Mouse (Mus musculus): ENCODE measurements around the gene Uchl5.

The Uchl5 gene

DNA sequence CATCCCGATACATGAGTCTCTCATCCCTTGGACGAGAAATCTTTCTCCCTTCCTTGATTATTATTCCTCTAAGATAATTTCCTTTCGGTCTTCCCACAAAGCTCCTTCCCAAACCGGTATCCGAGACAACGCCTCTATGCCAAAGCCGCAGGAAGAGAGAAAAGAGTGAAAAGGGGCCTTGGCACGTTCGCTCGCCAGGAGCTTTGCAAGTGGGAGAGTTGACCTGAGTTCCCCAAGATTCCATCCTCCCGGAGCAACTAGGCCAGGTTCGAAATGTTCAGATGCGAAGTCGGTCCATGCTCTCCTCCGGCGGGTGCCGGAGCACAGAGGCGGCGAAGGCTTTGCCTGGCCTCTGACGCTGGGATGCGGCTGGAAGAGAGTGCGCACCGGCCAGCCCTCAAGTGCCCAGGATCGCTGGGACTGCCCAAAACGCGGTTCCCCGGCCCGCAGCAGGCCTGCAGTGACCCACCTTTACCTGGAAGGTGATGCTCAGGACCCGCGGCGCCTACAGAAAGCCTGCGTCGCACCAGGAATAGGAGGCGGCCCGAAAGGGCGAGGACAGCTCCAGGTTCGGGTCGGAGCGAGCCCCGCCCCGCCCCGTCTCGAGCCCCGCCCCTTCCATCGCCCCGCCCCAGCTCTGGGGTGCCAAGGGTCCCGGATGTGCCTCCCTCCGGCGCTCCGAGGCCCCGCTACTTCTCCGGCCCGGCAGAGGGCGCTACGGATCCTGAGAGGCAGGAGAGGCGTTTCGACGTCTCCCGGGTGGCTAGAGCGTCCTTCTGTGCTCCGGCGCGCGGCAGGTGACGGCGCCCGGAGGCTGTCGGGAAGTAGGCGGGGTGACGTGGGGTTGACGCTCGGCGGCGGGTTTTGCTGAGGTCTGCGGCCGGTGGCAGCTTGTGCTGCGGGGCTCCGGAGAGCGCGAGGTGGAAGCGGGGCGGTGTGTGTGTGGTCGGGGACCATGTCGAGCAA, at the start of gene Uchl5, which contains the start of gene Trove2:
Gene Uchl5, plus strand, starts transcription at position 827 of the 966 bp plus-strand sequence.
Gene Trove2, minus strand, starts transcription at position 623 of the 966 bp plus-strand sequence.
- peak; percentile 99 for DNase-seq (ENCODE audit: low read depth, low spot score)

DNA sequence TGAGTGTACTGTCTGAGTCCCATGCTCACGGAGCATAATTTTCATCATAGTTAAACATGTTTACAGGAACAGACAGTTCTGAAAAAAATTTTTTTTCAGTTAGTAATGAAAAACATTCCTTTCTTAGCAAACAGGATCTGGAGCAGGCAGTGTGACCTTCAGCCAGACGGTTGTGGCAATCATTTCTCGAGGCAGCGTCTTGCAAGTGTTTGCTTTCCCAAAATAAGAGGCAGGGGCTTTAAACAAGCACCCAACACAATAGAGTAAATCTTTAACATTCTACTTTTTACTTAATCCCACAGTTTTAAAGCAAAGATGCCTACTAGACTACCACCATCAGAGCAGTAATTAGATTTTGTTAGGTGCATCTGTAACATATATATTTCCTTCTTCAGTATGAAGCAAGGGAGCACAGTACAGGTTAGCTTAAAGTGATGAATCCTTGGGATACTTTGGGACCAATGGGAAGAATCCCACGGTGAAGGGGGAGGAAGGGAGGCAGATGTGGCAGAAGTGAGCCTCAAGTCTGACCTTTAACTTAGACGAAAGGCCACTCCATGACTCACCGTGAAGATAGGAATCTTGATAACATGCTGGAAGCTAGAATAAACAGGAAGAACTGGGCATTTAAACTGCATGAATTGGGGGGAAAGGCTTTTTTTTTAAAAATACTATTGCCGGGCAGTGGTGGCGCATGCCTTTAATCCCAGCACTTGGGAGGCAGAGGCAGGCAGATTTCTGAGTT, 49.2 kb upstream of the Uchl5 start:
- DNase-seq (ENCODE audit: low read depth, low spot score): no peak
- no peaks in the 10 kb centered on the region for H3K27me3 ChIP-seq (ENCODE audit: control insufficient read depth, insufficient read depth, low read length, poor library complexity, severe bottlenecking)

More for the DNA sequence above, at the start of gene Uchl5, which contains the start of gene Trove2:
- Histone ChIP-seq H3K36me3 (ENCODE audit: control insufficient read depth, insufficient read depth, low read length, poor library complexity, severe bottlenecking) (no peaks in the 10 kb centered on the region), H3K27me3 (ENCODE audit: control insufficient read depth, insufficient read depth, low read length, poor library complexity, severe bottlenecking) (no peaks in the 10 kb centered on the region)

DNA sequence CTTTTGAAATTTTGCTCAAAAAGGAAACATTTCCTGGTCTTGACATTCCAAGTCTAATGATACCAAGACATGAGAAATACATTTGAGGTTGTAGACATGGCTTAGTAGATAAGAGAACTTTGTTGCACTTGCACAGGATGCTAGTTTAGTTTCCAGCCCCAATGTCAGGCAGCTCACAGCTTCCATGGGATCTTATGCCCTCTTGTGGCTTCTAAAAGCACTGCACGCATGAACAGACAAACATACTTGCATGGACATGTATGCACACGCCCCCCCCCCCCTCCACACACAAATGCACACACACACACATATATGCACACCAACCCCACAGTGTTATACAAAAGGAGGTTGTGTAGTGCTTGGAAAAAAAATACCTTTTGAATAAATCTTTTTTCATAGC, 46.2 kb upstream of the Uchl5 start:
- no peaks in the 10 kb centered on the region for H3K27me3 ChIP-seq (ENCODE audit: control insufficient read depth, insufficient read depth, low read length, poor library complexity, severe bottlenecking)
- H3K36me3 ChIP-seq (ENCODE audit: control insufficient read depth, insufficient read depth, low read length, poor library complexity, severe bottlenecking): no peaks in the 10 kb centered on the region
- DNase-seq (ENCODE audit: low read depth, low spot score): peak; percentile 67

More for the DNA sequence above, 49.2 kb upstream of the Uchl5 start:
- H3K36me3 ChIP-seq (ENCODE audit: control insufficient read depth, insufficient read depth, low read length, poor library complexity, severe bottlenecking): no peaks in the 10 kb centered on the region

DNA sequence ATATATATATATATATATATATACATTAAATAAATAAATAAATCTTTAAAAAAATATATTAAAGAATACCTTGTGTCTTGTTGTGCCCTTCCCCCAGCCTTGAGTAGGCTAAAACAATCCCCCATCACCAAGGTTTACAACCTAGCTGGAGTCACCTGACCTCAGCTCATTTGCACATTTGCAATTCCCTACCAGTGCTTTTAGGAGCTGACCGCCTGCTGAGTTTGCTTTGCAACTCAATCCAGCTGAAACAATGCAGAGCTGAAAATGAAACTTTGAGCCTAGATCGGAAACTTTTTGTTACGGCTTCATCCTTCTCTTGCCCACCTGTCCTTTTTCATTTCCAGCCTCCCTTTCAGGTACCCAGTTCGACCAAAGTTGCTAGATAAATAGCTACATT, 45.4 kb upstream of the Uchl5 start:
- no peak for DNase-seq (ENCODE audit: low read depth, low spot score)
- Histone ChIP-seq H3K27me3 (ENCODE audit: control insufficient read depth, insufficient read depth, low read length, poor library complexity, severe bottlenecking) (no peaks in the 10 kb centered on the region), H3K36me3 (ENCODE audit: control insufficient read depth, insufficient read depth, low read length, poor library complexity, severe bottlenecking) (no peaks in the 10 kb centered on the region)

DNA sequence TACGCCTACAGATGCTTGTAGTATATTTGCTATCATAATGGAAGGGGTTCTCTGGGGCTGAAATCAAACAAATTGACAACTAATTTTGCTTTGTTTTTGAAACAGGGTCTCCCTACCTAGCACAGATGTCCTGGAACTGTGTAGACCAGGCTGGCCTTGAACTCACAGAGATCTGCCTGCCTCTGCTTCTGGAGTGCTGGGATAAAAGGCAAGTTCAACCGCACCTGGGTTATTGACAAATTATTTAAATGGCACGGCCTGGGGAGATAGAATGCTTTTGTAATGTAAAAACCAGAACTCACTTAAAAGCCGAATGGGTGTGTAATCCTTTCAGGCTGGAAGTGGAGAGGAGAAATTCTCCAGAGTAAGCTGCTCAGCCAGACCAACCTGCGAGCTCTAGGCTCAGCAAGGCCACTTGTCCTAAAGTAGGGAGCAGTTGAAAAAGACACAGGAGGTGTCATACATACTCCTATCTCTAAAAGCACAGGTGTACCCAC, 43.1 kb upstream of the Uchl5 start:
- no peaks in the 10 kb centered on the region for H3K36me3 ChIP-seq (ENCODE audit: control insufficient read depth, insufficient read depth, low read length, poor library complexity, severe bottlenecking)
- DNase-seq (ENCODE audit: low read depth, low spot score): no peak
- no peaks in the 10 kb centered on the region for H3K27me3 ChIP-seq (ENCODE audit: control insufficient read depth, insufficient read depth, low read length, poor library complexity, severe bottlenecking)

DNA sequence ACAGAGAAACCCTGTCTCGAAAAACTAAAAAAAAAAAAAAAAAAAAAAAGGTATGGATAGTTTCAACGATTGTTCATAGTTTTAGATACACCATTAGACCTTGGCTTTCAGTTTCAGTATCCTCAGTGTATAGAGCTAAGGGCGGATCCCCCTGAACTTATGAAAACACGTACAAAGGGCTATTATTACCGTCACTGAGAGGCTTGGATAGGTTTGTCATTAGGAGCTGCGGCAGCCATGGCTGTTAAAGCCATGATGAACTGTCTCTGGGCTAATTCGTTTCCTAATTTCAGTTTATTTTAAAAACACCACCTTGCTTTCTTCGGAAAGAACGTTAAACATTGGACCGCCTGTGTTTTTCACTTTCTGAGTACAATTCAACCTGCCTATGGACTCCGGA, 38.3 kb upstream of the Uchl5 start:
- peak; percentile 60 for DNase-seq (ENCODE audit: low read depth, low spot score)
- H3K36me3 ChIP-seq (ENCODE audit: control insufficient read depth, insufficient read depth, low read length, poor library complexity, severe bottlenecking): peaks cover 4% of the 10 kb centered on the region; the same call in 1 of the 2 replicates
- no peaks in the 10 kb centered on the region for H3K27me3 ChIP-seq (ENCODE audit: control insufficient read depth, insufficient read depth, low read length, poor library complexity, severe bottlenecking)

DNA sequence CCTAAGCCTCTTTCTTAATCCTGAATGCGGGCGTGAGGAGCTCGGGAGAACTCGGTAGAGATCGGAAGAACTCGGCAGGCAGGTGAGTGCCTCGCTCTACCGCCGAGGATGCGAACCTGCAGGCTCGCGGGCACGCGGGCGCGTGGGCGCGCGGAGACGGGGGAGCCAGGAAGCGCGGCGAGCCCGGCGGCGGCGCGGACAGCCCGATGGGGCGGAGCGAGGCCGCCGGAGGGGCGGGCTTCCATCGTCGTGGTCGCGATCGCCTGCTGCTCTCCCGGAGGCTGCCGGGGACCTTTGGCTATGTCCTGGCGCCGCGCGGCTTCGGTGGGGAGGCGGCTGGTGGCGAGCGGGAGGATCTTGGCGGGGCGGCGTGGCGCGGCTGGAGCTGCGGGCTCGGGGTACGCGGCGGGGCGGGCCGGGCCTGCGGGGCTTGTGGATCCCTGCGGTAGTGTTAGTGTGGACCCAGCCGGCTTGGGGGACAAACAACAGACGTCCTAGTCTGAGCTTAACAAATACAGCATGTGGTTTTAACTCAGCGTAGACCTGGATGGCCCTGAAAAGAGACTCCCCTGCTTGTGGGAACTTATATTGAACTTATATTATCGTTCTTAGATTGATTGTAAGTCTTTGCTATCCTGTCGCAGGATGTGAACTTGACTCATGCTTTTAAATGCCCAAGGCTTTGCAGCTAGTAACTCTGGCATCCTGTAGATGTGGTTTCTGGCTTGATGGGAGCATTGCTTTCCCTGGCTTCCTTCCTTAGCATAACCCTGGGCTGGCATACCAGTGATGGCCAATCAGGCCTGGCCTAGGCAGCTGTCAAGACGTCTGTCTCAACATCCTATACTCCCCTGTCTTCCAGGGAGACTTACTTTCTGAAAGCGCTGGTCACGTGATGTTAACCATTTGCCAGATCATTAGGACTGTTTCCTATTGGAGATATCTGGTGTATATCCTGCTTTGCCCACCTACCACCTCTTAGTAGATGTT, 37.4 kb upstream of the Uchl5 start:
- no peaks in the 10 kb centered on the region for H3K27me3 ChIP-seq (ENCODE audit: control insufficient read depth, insufficient read depth, low read length, poor library complexity, severe bottlenecking)
- peaks cover 4% of the 10 kb centered on the region; the same call in 1 of the 2 replicates for H3K36me3 ChIP-seq (ENCODE audit: control insufficient read depth, insufficient read depth, low read length, poor library complexity, severe bottlenecking)
- DNase-seq (ENCODE audit: low read depth, low spot score): peak; percentile 90

DNA sequence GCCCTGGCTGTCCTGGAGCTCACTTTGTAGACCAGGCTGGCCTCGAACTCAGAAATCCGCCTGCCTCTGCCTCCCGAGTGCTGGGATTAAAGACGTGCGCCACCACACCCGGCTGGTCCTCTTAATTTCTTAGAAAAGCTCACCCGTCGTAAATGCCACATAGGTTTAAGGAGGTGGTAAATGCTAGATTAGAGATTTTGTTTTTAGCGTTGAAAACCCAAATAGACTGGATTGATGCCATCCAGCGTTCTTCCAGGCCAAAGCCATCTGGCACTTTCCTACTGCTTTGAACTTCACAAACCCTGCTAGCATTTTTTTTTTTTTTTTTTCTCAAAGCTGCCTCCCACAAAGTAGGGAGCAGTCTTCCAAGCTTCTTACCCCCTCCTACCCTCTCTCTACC, 36.5 kb upstream of the Uchl5 start:
- peaks cover 4% of the 10 kb centered on the region; the same call in 1 of the 2 replicates for H3K36me3 ChIP-seq (ENCODE audit: control insufficient read depth, insufficient read depth, low read length, poor library complexity, severe bottlenecking)
- H3K27me3 ChIP-seq (ENCODE audit: control insufficient read depth, insufficient read depth, low read length, poor library complexity, severe bottlenecking): no peaks in the 10 kb centered on the region
- DNase-seq (ENCODE audit: low read depth, low spot score): no peak

DNA sequence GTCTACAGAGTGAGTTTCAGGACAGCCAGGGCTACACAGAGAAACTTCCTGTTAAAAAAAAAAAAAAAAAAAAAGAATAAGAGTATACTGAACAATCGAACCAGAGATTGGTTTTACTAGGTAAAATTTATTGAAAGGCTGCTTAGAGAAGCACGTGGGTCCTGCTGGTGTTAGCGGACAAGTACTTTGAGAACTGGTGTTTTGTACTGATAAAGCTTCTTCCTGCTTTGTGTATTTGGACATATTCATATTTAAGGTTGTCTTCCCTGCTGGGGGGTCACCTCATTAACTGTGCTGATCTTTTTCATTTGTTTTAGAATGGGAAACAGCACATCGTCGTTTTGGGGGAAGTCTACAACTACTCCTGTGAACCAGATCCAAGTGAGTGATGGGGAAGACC, 35.7 kb upstream of the Uchl5 start:
- H3K36me3 ChIP-seq (ENCODE audit: control insufficient read depth, insufficient read depth, low read length, poor library complexity, severe bottlenecking): peaks cover 9% of the 10 kb centered on the region; the same call in 1 of the 2 replicates
- H3K27me3 ChIP-seq (ENCODE audit: control insufficient read depth, insufficient read depth, low read length, poor library complexity, severe bottlenecking): no peaks in the 10 kb centered on the region
- DNase-seq (ENCODE audit: low read depth, low spot score): no peak

DNA sequence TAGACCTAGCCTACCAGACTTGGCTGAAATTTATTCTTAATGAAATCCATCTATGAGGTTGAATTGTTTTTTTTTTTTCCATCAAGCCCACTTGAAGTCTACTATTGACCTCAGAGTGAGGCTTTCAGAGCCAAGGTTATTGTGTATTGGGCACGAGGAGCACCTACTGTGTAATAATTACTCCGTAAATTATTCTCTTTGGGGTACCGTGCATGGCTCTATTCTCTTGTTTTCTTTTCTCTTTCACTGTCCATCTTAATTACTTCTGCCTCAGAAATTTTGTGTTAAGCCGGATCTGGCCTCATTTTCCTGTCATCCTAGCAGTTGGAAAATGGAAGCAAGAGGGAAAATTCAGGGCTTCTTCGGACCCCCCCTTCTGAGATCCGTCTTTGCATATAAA, 34.9 kb upstream of the Uchl5 start:
- Histone ChIP-seq H3K27me3 (ENCODE audit: control insufficient read depth, insufficient read depth, low read length, poor library complexity, severe bottlenecking) (no peaks in the 10 kb centered on the region), H3K36me3 (ENCODE audit: control insufficient read depth, insufficient read depth, low read length, poor library complexity, severe bottlenecking) (peaks cover 12% of the 10 kb centered on the region; the same call in 1 of the 2 replicates)
- DNase-seq (ENCODE audit: low read depth, low spot score): no peak

DNA sequence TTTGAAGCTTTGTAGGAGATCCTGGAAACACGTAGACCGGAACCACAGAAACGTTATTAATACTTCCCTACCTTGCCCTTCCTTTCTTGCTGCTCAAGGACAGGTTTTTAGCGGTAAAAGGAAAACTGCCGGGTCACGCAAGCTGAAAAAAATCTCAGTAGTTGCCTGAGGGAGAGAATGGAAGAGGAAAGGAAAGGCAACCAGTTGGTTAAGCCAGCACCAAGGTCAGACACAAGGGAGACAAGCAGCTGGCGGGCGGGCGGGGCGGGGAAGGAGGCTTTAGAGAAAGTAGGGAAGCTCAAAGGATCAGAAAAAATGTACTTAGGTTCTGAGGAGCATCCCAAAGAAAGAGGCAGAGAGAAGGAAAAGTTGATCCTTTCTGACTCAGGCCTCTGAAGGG, 31.2 kb upstream of the Uchl5 start:
- Histone ChIP-seq H3K27me3 (ENCODE audit: control insufficient read depth, insufficient read depth, low read length, poor library complexity, severe bottlenecking) (no peaks in the 10 kb centered on the region), H3K36me3 (ENCODE audit: control insufficient read depth, insufficient read depth, low read length, poor library complexity, severe bottlenecking) (peaks cover 12% of the 10 kb centered on the region; the same call in 1 of the 2 replicates)
- no peak for DNase-seq (ENCODE audit: low read depth, low spot score)

DNA sequence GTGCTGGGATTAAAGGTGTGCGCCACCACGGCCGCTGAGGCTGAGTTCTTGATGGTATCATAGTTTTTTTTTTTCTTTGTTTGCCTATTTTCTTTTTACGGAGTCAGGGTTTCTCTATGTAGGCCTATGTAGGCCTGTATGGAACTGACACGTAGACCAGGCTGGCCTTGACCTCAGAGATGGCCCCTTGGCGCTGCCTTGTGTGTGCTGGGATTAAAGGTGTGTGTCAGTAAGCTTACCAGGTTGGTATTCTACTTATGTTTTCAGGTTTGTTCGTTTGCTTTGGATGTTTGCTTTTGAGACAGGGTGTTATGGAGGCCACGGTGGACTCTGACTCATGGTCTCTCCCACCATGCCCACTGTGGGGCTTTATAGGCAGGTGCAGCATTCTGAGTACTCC, 14.9 kb upstream of the Uchl5 start:
- DNase-seq (ENCODE audit: low read depth, low spot score): no peak
- H3K36me3 ChIP-seq (ENCODE audit: control insufficient read depth, insufficient read depth, low read length, poor library complexity, severe bottlenecking): no peaks in the 10 kb centered on the region
- no peaks in the 10 kb centered on the region for H3K27me3 ChIP-seq (ENCODE audit: control insufficient read depth, insufficient read depth, low read length, poor library complexity, severe bottlenecking)

DNA sequence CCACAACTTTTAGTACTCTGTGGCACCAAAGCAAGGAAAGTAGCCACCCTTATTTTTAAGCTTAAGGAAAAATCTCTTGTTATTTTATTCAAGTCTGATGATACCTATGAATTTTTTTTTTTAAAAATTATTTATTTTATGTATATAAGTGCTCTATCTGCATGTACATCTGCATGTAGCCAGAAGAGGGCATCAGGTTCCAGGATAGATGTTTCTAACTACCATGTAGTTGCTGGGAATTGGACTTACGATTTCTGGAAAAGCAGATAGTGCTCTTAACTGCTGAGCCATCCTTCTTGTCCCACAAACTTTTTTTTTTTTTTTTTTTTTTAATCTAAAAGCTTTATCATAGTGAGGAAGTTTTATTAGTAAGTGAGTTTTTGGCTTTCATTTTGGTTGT, 12.6 kb upstream of the Uchl5 start:
- DNase-seq (ENCODE audit: low read depth, low spot score): no peak
- Histone ChIP-seq H3K27me3 (ENCODE audit: control insufficient read depth, insufficient read depth, low read length, poor library complexity, severe bottlenecking) (no peaks in the 10 kb centered on the region), H3K36me3 (ENCODE audit: control insufficient read depth, insufficient read depth, low read length, poor library complexity, severe bottlenecking) (no peaks in the 10 kb centered on the region)

DNA sequence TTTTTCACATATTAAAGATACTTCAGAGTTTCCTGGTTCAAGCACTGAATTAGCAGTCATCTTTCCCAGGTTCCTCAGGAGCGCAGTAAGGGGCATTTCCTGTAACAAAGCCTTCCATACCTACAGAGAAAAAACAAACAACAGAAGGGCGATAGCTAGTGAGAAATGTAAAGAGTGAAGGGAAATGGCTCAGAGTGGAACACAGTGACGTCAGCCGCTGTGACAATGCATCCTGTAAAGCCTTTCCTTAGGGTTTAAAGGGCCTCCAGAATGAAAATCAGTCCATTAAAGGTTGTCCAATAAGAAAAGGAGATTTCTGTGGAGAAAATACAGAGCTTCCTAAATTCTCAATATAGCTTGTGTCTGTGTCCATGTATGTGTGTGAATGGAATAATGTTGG, 11.3 kb upstream of the Uchl5 start:
- DNase-seq (ENCODE audit: low read depth, low spot score): no peak
- Histone ChIP-seq H3K36me3 (ENCODE audit: control insufficient read depth, insufficient read depth, low read length, poor library complexity, severe bottlenecking) (no peaks in the 10 kb centered on the region), H3K27me3 (ENCODE audit: control insufficient read depth, insufficient read depth, low read length, poor library complexity, severe bottlenecking) (no peaks in the 10 kb centered on the region)

Data from splenic B cell, adult 2 months (primary cell).